Mouse (Mus musculus) adrenal gland, postnatal 36 days (tissue): ENCODE data around the gene Zfp784. TPM values are rescaled to one million over a fixed set of nuclear protein-coding genes. Genes with fewer than 3 reads are reported as not detected.

Experiments used
- DNase-seq, 2 experiments: peaks; one replicate each; pipeline ENCODE4 v3.0.0; 2021; ENCODE audit warnings: mixed read lengths in 1 of 2
- total RNA-seq, 2 experiments: library from RNA; stranded (reverse); gene quantifications; 2 replicates each; pipeline ENCODE4 v1.2.3; 2021

Gene Zfp784
- total RNA-seq, 2 experiments from 2014 or later: 3.8 to 4.5 TPM

DNA sequence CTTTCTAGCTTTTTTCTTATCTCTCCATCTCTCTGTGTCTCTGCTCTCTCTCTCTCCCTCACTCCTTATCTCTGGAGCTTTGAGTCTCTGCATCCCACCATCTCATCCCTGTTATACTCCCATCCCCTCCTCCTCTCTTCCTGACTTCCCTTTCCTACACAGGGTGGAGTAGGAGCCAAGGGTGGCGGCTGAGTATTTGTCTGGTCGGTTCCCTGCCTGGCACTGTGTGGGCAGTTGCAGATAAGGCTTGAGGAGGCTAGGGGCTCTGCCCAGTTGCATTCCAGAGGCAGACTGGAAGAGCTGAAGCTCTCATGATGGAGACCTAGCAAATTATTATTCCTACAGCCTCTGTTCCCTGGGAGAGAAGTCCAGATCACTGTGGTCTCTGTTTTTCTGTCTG is 50.0 kb downstream of the Zfp784 start:
- DNase-seq: no peak

Other genes with a start within 250 kb of the Zfp784 start
- gene Tmem238, start 248.8 kb downstream of the Zfp784 start, total RNA-seq: 10 to 100 TPM in 1 of 2 experiments, 1 to 10 TPM in 1; 8.2 to 15.0 TPM
- 1,000 to 10,000 TPM in 1 of 2 experiments, 100 to 1,000 TPM in 1; 989 to 1,001 TPM for gene Rpl28, start 245.6 kb downstream of the Zfp784 start, total RNA-seq
- 100 to 1,000 TPM; 123 to 125 TPM for gene Ube2s, start 225.9 kb downstream of the Zfp784 start, total RNA-seq
- under 1 TPM; 0.86 to 0.93 TPM for gene Shisa7, start 193.8 kb downstream of the Zfp784 start, total RNA-seq
- 10 to 100 TPM in 1 of 2 experiments, 1 to 10 TPM in 1; 9.2 to 23.4 TPM for gene Isoc2b, start 168.2 kb downstream of the Zfp784 start, total RNA-seq
- 10 to 100 TPM; 23.5 to 47.3 TPM for gene Isoc2a, start 161.3 kb downstream of the Zfp784 start, total RNA-seq
- not detected for gene Gm36210, start 131.9 kb downstream of the Zfp784 start, total RNA-seq
- 10 to 100 TPM; 13.7 to 15.5 TPM for gene Zfp628, start 123.2 kb downstream of the Zfp784 start, total RNA-seq
- gene Nat14, start 116.4 kb downstream of the Zfp784 start, total RNA-seq: 10 to 100 TPM in 1 of 2 experiments, 1 to 10 TPM in 1; 7.1 to 11.5 TPM
- 1 to 10 TPM; 1.7 to 2.7 TPM for gene Ssc5d, start 112.7 kb downstream of the Zfp784 start, total RNA-seq
- gene Sbk2, start 74.0 kb downstream of the Zfp784 start, total RNA-seq: under 1 TPM; 0.36 to 0.89 TPM
- under 1 TPM; 0.23 to 0.50 TPM for gene Sbk3, start 67.3 kb downstream of the Zfp784 start, total RNA-seq
- gene Zfp579, start 42.3 kb downstream of the Zfp784 start, total RNA-seq: 10 to 100 TPM; 16.5 to 16.8 TPM
- 10 to 100 TPM in 1 of 2 experiments, 1 to 10 TPM in 1; 8.7 to 14.0 TPM for gene Zfp524, start 24.0 kb downstream of the Zfp784 start, total RNA-seq
- 10 to 100 TPM; 23.5 to 31.5 TPM for gene Fiz1, start 23.7 kb downstream of the Zfp784 start, total RNA-seq
- not detected for gene Gm44973, start 22.9 kb downstream of the Zfp784 start, total RNA-seq
- gene Zfp865, start 18.1 kb downstream of the Zfp784 start, total RNA-seq: 10 to 100 TPM; 22.1 to 24.1 TPM
- 1 to 10 TPM in 1 of 2 experiments, under 1 TPM in 1; 0.96 to 1.4 TPM for gene Ccdc106, start 17.9 kb downstream of the Zfp784 start, total RNA-seq
- gene 4632433K11Rik, start 4.3 kb downstream of the Zfp784 start, total RNA-seq: not detected
- gene Zfp580, start 13.1 kb upstream of the Zfp784 start, total RNA-seq: 1 to 10 TPM; 6.4 to 9.3 TPM
- gene U2af2, start 23.7 kb upstream of the Zfp784 start, total RNA-seq: 100 to 1,000 TPM; 143 to 180 TPM
- gene Epn1, start 41.8 kb upstream of the Zfp784 start, total RNA-seq: 100 to 1,000 TPM; 146 to 155 TPM
- gene Rfpl4, start 78.5 kb upstream of the Zfp784 start, total RNA-seq: under 1 TPM in 1 of 2 experiments, not detected in 1; 0.56 TPM
- gene Rasl2-9, start 87.5 kb upstream of the Zfp784 start, total RNA-seq: 1 to 10 TPM; 1.3 to 1.4 TPM
- not detected for gene Vmn1r55, start 111.2 kb upstream of the Zfp784 start, total RNA-seq
- gene Vmn1r56, start 158.3 kb upstream of the Zfp784 start, total RNA-seq: not detected
- gene Vmn1r57, start 180.0 kb upstream of the Zfp784 start, total RNA-seq: not detected